Mouse (Mus musculus) adrenal gland, postnatal 14 days (tissue): ENCODE results near the gene Gm11634. TPM values are rescaled to one million over a fixed set of nuclear protein-coding genes. Genes with fewer than 3 reads are reported as not detected.
"Not testable (repeated sequence)": the region's sequence is repeated elsewhere in the genome, so short reads cannot be mapped to it uniquely, and the experiment has no call there.

Experiments used
- DNase-seq: peaks from one replicate; pipeline ENCODE4 v3.0.0; 2021; ENCODE audit warnings: mixed read lengths
- total RNA-seq: library from RNA; stranded (reverse); gene quantifications from 2 replicates; pipeline ENCODE4 v1.2.3, GENCODE M21; 2021

Gm11634 gene
- total RNA-seq, 1 experiment from 2014 or later: not detected

DNA sequence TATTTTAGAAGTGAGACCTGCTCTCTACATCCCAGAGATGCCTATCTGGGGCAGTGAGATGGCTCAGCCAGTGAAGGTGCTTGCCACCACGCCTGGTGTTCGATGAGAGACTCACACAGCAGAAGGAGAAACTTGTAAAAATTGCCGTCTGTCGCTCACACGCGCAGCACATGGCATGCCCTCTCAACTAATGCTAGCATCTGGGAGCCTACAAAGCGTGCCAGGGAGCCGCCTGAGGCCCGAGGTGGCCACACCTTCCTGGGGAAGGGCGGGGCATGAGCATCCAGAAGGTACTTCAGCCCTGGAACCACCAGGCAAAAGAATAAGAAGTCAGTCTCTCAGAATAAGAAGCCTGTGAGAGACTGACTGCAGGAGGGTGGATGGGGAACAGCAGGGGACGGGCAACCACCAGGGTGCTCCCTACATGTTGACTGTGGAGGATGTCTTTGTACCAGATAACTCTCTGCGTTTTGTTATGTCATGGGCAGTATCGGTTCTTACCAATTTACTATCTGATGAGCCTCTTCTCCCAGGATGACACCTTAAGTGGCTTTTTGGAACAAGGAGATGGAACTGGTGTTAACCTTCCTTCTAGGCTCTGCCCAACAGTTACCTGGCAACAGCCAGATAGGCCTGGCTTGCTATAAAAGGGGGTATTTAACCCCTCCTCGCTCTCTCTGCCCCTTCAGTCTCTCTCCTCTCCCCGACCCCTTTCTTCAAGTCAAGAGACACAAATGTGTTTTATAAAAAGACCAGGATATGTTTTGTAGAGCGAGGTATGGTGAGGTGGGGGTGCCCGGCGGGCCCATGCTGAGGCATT lies 18.1 kb upstream of the Gm11634 start:
- DNase-seq: no peak

DNA sequence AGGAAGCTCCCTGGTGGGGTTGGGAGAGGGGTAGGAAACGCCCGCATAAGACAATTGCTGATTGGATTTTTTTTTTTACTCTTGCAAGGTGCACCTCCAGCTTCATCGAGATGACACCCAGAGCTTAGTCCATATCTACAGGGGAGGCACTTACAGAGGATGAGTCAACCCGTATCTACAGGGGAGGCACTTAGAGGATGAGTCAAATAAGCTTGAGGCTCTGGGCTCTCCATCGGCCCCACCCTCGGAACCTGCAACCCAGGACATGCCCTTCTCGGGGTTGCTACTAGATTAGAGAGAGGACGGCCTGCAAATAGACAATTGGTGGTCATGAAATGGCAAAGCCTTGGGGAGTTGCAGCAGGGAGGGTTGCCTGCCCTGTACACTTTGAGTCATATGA lies 17.0 kb upstream of the Gm11634 start:
- no peak for DNase-seq

- no peak for DNase-seq
Observed at GRCm38 (mm10) chr11:101615380-101615779, 16.3 kb upstream of the Gm11634 start.

GRCm38 (mm10) chr11:101614116-101614515 lies 15.1 kb upstream of the Gm11634 start:
- no peak for DNase-seq

GRCm38 (mm10) chr11:101613596-101613995 lies 14.5 kb upstream of the Gm11634 start:
- no peak for DNase-seq

DNA sequence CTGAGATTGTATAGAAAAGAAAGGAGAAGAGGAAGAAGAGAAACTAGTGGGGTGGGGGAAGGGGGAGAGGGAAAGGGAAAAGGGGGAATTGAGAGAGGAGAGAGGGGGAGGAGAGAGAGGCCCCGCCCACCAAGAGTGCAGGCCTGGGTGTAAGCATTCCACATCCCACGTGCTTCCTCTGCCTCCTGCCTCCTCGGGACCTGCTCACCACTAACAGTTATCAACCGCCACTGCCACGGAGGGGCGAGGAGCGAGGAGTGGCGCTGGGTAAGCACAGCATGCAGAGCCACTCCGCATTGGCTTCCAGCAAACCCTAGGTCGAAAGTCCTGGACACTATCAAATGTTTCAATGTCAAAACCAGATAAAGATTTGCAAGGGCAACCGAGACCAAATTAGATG lies 11.4 kb upstream of the Gm11634 start:
- DNase-seq: no peak

- DNase-seq: not testable (repeated sequence)
Observed at GRCm38 (mm10) chr11:101607134-101607533, 8.1 kb upstream of the Gm11634 start.

- peak; percentile 90 for DNase-seq
Observed at GRCm38 (mm10) chr11:101604531-101605453, 5.7 kb upstream of the Gm11634 start.

GRCm38 (mm10) chr11:101604116-101604515 lies 5.1 kb upstream of the Gm11634 start:
- DNase-seq: no peak

DNA sequence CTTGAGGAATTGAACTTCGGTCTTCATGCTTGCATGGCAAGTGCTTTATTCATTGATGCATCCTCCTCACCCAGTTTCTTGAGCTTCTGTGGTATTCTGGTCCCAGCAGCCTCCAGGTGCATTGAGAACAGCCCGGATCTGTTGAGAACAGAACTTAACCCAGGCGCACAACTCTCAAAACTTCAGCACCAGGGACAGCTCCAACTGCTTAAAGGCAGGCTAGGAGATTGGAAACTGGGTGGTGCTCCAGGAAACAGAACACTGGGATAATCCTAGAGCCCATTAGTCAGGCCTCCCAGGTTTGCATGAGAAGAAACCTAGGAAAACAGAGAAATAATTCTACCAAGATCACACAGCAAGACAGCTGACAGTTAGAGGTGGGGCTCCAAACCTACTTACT lies 3.4 kb upstream of the Gm11634 start:
- peak; percentile 88 for DNase-seq

- no peak for DNase-seq
Observed at GRCm38 (mm10) chr11:101589989-101590624, 8.9 kb downstream of the Gm11634 start.

GRCm38 (mm10) chr11:101589444-101589843 lies 9.6 kb downstream of the Gm11634 start:
- peak; percentile 72 for DNase-seq

DNA sequence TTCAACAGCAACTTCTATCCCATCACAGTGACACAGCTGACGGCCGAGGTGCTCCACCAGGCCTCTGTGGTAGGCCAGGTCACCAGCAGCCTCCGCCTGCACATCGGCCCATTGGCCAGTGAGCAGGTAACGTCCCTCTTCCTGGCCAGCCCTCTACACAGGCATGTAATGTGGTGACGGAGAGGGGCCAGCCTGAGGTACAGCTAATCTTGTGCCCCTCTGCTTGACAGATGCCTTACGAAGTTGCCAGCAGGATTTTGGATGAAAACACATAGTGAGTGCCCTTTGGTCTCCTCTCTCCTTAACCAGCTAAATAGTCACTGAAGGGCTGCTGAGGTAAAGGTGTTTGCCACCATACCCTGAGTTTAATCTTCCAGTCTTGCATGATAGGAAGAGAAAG lies 10.2 kb downstream of the Gm11634 start:
- no peak for DNase-seq

- DNase-seq: no peak
Observed at GRCm38 (mm10) chr11:101587676-101588075, 11.4 kb downstream of the Gm11634 start.

DNA sequence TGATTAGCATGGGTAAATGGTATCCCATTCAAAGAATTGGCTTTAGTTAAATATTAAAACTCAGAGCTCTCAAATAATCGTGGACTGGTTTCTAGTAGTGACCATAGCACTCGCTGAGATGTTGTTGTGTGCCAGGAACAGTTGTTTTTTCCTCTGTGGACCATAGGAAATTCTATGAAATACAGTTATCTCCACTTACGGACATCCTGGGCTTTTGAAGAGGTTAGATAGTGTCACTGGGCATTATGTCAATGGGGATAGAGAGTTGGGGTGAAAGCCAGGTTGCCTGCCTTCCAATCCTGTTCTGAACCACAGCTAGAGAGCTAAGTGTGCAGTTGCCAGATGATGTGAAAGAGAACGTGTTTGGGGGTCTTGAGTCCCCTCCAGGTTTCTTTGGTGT lies 13.3 kb downstream of the Gm11634 start:
- DNase-seq: no peak

- DNase-seq: not testable (repeated sequence)
Observed at GRCm38 (mm10) chr11:101585031-101585430, 14.0 kb downstream of the Gm11634 start.

- DNase-seq: no peak
Observed at GRCm38 (mm10) chr11:101583205-101583604, 15.9 kb downstream of the Gm11634 start.

- DNase-seq: peak; percentile 87
Observed at GRCm38 (mm10) chr11:101582054-101583035, 16.7 kb downstream of the Gm11634 start, which contains the start of gene Tmem106a. Tmem106a (plus strand) TSS chr11:101582242.

DNA sequence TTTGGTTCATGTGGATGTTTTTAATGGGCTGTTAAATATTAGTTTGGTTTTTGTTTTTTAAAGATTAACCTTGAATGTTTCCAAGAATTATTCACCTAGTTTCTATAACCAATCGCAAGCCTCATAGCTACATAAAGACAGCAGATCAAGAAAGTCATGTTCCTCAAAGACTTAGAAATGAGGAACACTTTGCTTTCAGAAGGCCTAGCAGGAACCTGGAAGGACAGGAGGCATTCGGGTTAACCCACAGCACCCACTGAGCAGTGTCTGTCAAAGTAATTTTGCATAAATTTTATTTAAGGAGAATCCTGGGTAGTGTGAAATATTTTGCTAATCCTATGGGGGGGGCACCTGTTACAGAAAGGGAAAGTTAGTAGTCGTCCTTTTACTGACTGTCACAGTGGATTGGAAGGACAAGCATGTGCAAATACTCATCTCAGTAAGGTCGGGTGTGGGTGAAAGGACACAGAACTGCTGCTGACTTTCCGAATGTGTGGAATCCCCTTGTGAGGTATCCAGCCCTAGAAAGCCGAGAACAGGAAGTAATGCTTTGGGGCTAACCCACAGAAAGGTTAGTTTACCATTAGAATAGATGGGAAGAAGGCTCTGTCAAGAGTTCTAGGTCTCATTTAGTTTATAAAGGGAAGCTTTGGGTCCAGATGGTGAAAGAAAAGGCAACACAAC lies 17.8 kb downstream of the Gm11634 start:
- DNase-seq: no peak

- DNase-seq: no peak
Observed at GRCm38 (mm10) chr11:101576116-101576515, 22.9 kb downstream of the Gm11634 start.

DNA sequence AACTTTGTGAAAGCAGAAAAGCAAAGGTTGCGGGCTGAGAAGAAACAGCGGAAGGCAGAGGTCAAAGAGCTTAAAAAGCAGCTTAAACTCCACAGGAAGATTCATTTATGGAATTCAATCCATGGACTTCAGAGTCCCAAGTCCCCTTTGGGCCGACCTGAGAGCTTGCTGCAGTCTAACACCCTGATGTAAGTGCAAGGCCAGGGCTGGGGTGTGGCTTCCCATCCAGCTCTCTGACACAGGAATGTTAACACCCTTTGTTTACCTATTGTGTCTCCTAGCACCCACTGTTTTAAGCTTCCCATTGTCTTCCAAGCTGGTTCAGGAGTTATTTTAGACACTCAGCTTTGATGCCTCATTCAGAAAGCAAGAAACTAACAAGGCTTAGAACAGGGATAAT lies 30.6 kb downstream of the Gm11634 start:
- DNase-seq: no peak
